ENCODE assay signal across 7 mouse cellular contexts in the genomic region with DNA sequence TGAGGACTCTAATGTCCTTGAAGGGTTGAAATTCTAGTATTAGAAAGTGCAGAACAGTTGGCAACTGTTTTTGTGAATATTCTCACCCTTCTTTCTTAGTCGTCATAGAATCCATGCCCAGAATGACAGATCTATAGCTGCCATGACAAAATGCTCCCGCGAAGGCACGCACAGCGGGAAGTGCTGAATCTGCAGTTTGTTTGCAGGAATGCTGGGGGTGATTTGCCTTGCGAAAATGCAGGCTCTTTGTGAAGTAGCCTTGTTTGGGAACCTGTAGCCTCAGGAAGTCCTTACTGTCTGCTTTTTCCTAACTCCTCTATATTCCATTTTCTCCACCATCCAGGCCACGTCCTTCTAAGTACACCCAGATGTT. TPM values are rescaled to one million over a fixed set of nuclear protein-coding genes. Genes with fewer than 3 reads are reported as not detected.
DNase-seq lines count a peak whose midpoint lies in the region; ATAC-seq and TF ChIP-seq lines count a peak whose summit lies in the region.

No protein-coding gene starts in this region.

- no peaks in the 10 kb centered on the region for H3K9me3 ChIP-seq in lung, embryonic 14.5 days (ENCODE audit: low read depth, low read length)
- H3K9me3 ChIP-seq in forebrain, embryonic 15.5 days, result no peaks in the 10 kb centered on the region
- no peaks in the 10 kb centered on the region for H3K9me3 ChIP-seq in limb, embryonic 15.5 days
- H3K9me3 ChIP-seq in stomach, postnatal 0 days (ENCODE audit: control insufficient read depth, low read length), result no peaks in the 10 kb centered on the region

- no peaks in the 10 kb centered on the region for H3K36me3 ChIP-seq in lung, embryonic 14.5 days (ENCODE audit: insufficient read depth)
- no peaks in the 10 kb centered on the region for H3K36me3 ChIP-seq in forebrain, embryonic 15.5 days
- H3K36me3 ChIP-seq in limb, embryonic 15.5 days, result no peaks in the 10 kb centered on the region
- no peaks in the 10 kb centered on the region for H3K36me3 ChIP-seq in stomach, postnatal 0 days (ENCODE audit: control insufficient read depth, insufficient read depth, low read length)

- H3K4me2 ChIP-seq in lung, embryonic 14.5 days, result peak overlapping the region; percentile 81
- peak overlapping the region; percentile 98 for H3K4me2 ChIP-seq in forebrain, embryonic 15.5 days (replicated peaks)
- peak overlapping the region; percentile 84; the same call in 1 of the 2 replicates for H3K4me2 ChIP-seq in limb, embryonic 15.5 days
- H3K4me2 ChIP-seq in stomach, postnatal 0 days (replicated peaks; ENCODE audit: low read depth), result 0 out of 2 replicates have a peak overlapping the region, but pooled peaks have one; percentile 96

- no peak overlapping the region for H3K9ac ChIP-seq in lung, embryonic 14.5 days
- H3K9ac ChIP-seq in forebrain, embryonic 15.5 days (replicated peaks), result no peak overlapping the region
- no peak overlapping the region for H3K9ac ChIP-seq in limb, embryonic 15.5 days
- no peak overlapping the region for H3K9ac ChIP-seq in stomach, postnatal 0 days (ENCODE audit: low read length)

- no peak for TF ChIP-seq CTCF in lung, embryonic 14.5 days (IDR thresholded peaks at IDR 0.05; ENCODE audit: low read depth)
- TF ChIP-seq CTCF in stomach, postnatal 0 days (IDR thresholded peaks at IDR 0.05; ENCODE audit: low read depth), result no peak

- peak overlapping the region; percentile 79; the same call in 1 of the 2 replicates for H3K4me3 ChIP-seq in lung, embryonic 14.5 days (ENCODE audit: low read depth, low read length)
- H3K4me3 ChIP-seq in forebrain, embryonic 15.5 days, result peak overlapping the region; percentile 68
- no peak overlapping the region for H3K4me3 ChIP-seq in limb, embryonic 15.5 days
- no peak overlapping the region for H3K4me3 ChIP-seq in stomach, postnatal 0 days (ENCODE audit: low read depth, low read length)

- 0 out of 2 replicates have a peak, but pooled peaks cover 3% of the 10 kb centered on the region for H3K4me1 ChIP-seq in lung, embryonic 14.5 days (ENCODE audit: insufficient read depth)
- H3K4me1 ChIP-seq in forebrain, embryonic 15.5 days, result peaks cover 27% of the 10 kb centered on the region
- H3K4me1 ChIP-seq in limb, embryonic 15.5 days, result peaks cover 21% of the 10 kb centered on the region
- H3K4me1 ChIP-seq in stomach, postnatal 0 days (replicated peaks; ENCODE audit: control insufficient read depth, insufficient read depth), result no peaks in the 10 kb centered on the region

- peak; percentile 53 for DNase-seq in lung, embryonic 14.5 days
- DNase-seq in lung, postnatal 36 days, result no peak
- no peak for DNase-seq in stomach, postnatal 0 days (ENCODE audit: low spot score)
- DNase-seq in urinary bladder, postnatal 10 days (ENCODE audit: low spot score), result no peak
- no peak for DNase-seq in spleen, postnatal 4 days (ENCODE audit: low spot score in 2 of 2)

- TF ChIP-seq EP300 in stomach, postnatal 0 days (optimal IDR thresholded peaks at IDR 0.05), result no peak

- peaks cover 6% of the 10 kb centered on the region; the same call in 1 of the 2 replicates for H3K27me3 ChIP-seq in lung, embryonic 14.5 days (ENCODE audit: insufficient read depth, low read length)
- H3K27me3 ChIP-seq in forebrain, embryonic 15.5 days, result peaks cover 63% of the 10 kb centered on the region
- H3K27me3 ChIP-seq in limb, embryonic 15.5 days, result peaks cover 6% of the 10 kb centered on the region; the same call in 1 of the 2 replicates
- no peaks in the 10 kb centered on the region for H3K27me3 ChIP-seq in stomach, postnatal 0 days (ENCODE audit: control insufficient read depth, insufficient read depth, low read length)

- 6% methylated on average over 7 of the region's 7 CpGs for WGBS in lung, embryonic 14.5 days
- 9% methylated on average over 7 of the region's 7 CpGs for WGBS in forebrain, embryonic 15.5 days
- WGBS in limb, embryonic 15.5 days, result 6% methylated on average over 7 of the region's 7 CpGs
- 25% methylated on average over 7 of the region's 7 CpGs for WGBS in stomach, postnatal 0 days

- H3K27ac ChIP-seq in lung, embryonic 14.5 days (ENCODE audit: low read depth), result no peak overlapping the region
- no peak overlapping the region for H3K27ac ChIP-seq in forebrain, embryonic 15.5 days (replicated peaks)
- no peak overlapping the region for H3K27ac ChIP-seq in limb, embryonic 15.5 days
- no peak overlapping the region for H3K27ac ChIP-seq in stomach, postnatal 0 days (replicated peaks)

- no peak for ATAC-seq in lung, embryonic 14.5 days (ENCODE audit: insufficient read depth)
- no peak for ATAC-seq in forebrain, embryonic 15.5 days (replicated peaks)
- no peak for ATAC-seq in limb, embryonic 15.5 days (ENCODE audit: insufficient number of reproducible peaks, low FRiP score, low TSS enrichment, low read depth)
- no peak for ATAC-seq in stomach, postnatal 0 days (ENCODE audit: low FRiP score, low TSS enrichment)

RNA-seq across cellular contexts. Expression of a gene that starts 1.0 kb away (rescaled TPM):
- polyA plus RNA-seq in lung, embryonic 14.5 days (2014; fragmentation: Nextera tagmentation; extraction: Ambion mirVana), result 22.9 and 28.4 TPM in 2 replicates
- polyA plus RNA-seq in forebrain, embryonic 15.5 days (2015; fragmentation: Nextera tagmentation; extraction: Ambion mirVana), result 4.0 and 5.1 TPM in 2 replicates
- 21.1 and 22.8 TPM in 2 replicates for polyA plus RNA-seq in limb, embryonic 15.5 days (2015; fragmentation: Nextera tagmentation; extraction: Ambion mirVana)
- polyA plus RNA-seq in stomach, postnatal 0 days (2015; fragmentation: Nextera tagmentation; extraction: Ambion mirVana), result 14.1 and 15.3 TPM in 2 replicates

Comparison
In these comparisons a context has a peak if more than half of its experiments do, and no peak if none do; other contexts are left out.
1. H3K4me3 ChIP-seq: peak in lung, embryonic 14.5 days (single experiment) and forebrain, embryonic 15.5 days (single experiment); none in limb, embryonic 15.5 days (single experiment) and stomach, postnatal 0 days (single experiment).
2. Peak in every context shown above with its lines, with median percentiles within 50 percentile points of each other: H3K4me2 ChIP-seq.